Mouse (Mus musculus) natural killer cell, adult 2 months (primary cell): Measurements from ENCODE around the gene Hdac4.

ENCODE experiments used
- DNase-seq, 2 experiments: peaks; one replicate each; pipeline ENCODE4 v3.0.0; 2022; ENCODE audit warnings: low spot score in 2 of 2

Hdac4 gene

GRCm38 (mm10) chr1:91968710-91969379 lies 226.7 kb downstream of the Hdac4 start:
- DNase-seq, result no peak

- DNase-seq, result no peak
Measured at GRCm38 (mm10) chr1:91967041-91967440, 228.5 kb downstream of the Hdac4 start.

GRCm38 (mm10) chr1:91964486-91965335 lies 230.8 kb downstream of the Hdac4 start:
- DNase-seq, result no peak

DNA sequence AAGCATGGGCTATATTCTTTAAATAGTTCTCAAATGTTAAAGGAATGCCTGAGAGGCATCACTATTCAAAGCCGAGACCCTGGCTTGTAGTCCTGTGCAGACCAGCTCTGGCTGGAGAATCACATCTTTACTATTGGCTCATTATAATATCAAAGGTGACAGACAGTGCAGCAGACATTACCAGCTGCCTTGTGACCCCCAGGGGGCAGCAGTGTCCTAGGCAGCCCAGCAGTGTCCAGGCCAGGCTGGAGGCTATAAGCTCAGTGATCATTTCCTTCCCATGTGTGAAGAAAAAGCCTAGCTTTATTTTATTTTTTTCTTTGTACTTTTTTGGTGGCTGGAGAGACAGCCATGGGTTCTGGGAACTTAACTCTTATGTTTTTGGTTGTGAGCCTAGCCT lies 233.2 kb downstream of the Hdac4 start:
- DNase-seq, result peak; percentile 36 to 60

DNA sequence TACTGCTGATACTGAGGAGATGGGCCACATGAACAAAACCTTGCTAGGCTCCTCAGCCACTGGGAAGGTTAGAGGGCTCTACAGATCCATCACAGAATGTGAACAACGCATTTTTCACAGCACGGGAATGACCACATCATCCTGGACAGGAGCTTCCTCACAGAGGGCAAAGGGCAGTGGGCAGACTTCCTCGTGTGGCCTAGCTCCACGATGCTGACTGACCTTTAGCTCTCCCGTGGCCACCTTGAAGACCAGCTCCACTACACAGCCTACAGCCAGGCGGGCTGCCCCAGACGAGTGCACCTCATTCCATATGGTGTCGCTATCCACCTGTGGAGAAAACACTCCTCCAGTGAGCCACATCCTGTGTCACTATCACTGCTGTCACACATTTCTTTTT lies 234.3 kb downstream of the Hdac4 start:
- no peak for DNase-seq

GRCm38 (mm10) chr1:91959891-91960290 lies 235.6 kb downstream of the Hdac4 start:
- DNase-seq, result no peak

DNA sequence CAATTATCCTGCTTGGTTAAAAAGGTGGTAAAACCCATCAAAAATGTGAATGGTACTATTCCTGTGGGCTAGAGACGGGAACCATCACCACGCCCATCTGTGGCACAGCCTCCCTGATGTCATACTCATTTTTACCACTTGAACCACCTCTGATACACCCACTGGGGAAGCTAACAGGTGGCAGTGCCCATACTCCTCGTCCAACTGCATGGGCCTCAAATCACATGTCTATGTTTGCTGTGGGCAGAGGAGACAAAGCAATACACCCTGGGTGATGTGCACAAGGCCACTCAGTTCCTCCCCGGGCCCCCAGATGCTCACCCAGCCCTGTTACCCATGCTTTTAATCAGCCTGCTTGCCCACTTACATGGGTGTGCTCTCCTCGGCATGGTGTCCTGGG lies 236.5 kb downstream of the Hdac4 start:
- DNase-seq, result no peak

- DNase-seq, result no peak
Measured at GRCm38 (mm10) chr1:91956229-91956628, 239.3 kb downstream of the Hdac4 start.

- no peak for DNase-seq
Measured at GRCm38 (mm10) chr1:91954954-91955353, 240.5 kb downstream of the Hdac4 start.

DNA sequence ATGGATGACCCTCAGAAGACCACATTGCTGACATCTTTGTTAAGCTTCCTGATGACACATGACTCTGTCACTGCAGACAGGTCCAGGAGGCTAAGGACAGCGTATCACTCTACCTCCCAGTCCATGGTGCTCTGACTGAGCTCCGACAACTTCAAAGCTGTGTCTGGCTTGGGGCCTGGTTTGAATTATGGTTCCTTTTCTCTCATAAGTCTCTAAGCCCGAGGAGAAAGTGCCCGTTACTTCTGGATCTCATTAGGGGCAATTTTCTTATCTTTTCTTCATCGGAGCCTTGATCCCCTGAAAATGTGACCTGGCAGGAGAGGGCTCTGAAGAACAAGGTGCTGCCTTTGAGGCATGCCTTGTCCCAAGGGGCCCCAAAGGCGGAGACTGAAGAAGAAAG lies 242.6 kb downstream of the Hdac4 start:
- no peak for DNase-seq

DNA sequence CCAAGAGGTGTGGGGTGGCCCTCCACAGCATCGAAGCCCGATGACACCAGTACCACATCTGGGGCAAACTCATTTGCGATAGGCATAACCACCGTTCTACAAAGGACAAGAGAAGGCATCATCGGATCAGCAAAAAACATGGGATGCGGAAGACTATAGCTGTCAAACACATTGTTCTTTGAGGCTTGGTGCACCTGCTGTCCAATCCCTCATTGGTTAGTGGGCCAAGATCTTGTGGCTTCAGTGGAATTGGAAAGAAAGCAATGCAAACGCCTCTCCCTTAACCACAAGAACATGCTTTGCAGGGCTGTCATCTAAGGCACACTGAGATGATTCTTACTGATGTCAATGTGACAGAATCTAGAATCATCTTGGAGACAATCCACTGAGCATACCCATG lies 248.1 kb downstream of the Hdac4 start:
- DNase-seq, result no peak

- no peak for DNase-seq
Measured at GRCm38 (mm10) chr1:91942583-91942982, 252.9 kb downstream of the Hdac4 start.

DNA sequence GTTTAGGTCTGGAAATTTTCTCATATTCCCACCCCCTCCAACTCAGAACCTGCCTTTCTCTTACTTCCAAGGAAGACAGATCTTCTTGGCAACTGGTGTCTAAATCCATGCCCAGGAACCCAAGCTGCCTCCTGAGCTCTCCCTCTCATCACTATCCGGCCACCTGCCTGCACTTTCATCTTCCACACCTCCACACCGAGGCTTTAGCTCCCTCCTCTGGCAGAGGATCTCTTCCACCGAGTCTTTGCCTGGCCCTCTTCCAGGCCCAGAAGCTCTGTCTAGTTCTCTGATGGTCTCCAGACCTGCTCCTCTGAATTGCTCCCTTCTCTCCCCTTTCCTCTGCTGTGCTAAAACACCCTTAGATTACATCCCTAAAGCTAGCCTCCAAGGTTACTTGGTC lies 253.5 kb downstream of the Hdac4 start:
- DNase-seq, result no peak

DNA sequence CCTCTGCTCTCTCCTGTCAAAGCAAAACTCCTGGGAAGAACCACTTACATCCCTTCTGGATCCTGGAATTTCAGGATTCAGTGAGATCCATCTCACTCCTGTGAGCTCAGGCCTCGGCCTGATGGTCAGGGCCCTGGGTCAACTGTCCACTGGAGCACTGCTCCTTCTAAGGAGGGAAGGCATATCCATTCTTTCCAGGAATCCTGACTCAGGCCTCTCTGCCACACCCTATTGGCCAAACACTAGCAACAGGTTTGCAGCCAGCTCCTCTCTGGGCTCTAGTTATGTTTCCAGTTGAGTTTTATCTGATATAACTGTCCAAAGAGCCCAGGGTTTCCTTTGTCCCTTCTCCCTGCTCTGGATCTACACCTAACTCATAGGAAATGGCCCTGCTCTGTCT lies 254.4 kb downstream of the Hdac4 start:
- no peak for DNase-seq

DNA sequence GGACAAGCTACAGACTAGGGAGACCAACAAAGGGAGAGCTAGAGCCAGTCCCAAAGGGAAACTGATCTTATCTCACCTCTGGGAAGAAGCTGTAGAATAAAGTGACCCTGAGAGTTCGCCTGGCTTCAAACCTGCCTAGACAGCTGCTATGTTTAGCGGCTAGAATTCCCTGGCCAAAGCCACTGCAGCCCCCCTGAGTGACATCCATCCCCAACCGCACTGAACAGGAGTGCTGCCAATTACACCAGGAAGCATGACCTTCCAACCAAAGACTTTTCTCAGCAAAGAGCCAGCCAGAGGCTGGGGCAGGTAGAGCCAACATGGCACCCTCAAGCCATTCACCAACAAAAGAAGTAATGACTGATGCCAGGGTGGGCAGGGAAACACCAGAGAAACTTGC lies 260.3 kb downstream of the Hdac4 start:
- no peak for DNase-seq

DNA sequence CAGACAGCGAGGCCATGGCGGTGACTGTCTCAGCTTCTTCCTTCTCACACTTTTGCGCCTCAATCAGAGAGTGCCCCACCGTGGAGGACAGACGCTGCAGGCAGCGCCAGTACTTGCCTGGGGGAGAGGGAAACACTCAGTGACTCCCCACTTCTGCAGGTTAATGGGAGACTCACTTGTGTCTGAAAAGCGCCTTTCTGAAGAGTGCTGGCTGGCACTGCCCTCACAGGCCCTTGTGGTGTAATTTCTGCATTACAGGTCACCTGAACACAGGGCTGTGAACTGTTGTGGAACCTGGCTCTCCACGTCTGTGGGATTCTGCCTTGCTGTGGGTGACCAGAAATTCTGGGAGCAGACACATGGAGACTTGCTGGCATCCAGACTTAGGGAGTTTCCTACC lies 261.8 kb downstream of the Hdac4 start:
- DNase-seq, result no peak

DNA sequence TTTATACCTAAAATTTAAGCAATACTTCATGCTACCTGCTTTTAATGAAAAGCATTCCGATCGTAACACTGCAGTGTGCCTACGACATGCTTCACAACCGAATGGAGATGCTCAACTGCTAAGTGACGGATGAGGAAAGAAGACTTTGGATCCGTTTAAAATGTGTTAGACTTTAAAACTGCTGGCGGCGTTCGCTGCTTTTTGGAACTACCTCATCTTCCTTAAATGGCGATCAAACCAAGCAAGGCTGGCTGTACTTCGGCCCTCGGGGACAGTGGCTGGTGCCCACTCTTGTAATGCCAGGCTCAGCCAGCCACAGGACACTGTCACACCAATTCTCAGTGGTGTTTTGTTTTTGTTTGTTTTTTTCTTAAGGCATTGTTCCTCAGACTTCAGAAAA lies 263.3 kb downstream of the Hdac4 start:
- no peak for DNase-seq

DNA sequence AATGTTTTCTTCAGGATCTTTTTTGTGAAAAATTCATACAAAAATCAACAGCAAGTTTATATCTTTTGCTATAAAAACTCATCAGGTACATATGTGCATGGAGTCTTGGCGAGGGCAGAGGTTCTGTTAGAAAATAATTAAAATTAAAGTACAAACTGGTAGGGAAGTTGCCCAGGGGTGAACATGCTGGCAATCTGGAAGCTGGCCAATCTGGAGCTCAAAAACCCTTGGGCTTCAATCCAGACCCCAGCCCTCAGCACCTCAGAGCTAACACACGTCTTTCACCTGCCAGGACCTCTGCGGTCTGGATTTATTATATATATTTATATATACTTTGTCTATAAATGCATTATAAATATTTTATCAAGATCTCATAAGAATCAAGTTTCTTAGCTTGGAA lies 263.7 kb downstream of the Hdac4 start:
- no peak for DNase-seq

DNA sequence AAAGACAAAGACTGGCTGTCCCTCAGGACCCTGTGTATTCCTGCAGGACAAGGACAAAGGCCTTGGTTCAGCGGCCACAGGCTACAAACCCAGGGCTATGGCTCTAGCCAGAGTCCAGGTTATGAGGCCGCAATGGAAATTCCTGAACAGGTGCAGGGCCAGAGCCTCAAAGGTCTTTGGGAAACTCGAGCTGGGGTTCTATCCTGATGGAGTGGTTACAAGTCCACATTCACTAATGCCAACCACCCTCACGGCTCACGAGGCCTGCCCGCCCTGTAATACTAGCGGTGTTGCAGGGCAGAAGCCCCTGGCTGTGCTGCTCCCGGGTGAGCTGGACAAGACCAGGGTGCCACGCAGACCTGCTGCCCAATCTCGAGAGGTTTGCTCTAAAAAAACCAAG lies 264.3 kb downstream of the Hdac4 start:
- no peak for DNase-seq

DNA sequence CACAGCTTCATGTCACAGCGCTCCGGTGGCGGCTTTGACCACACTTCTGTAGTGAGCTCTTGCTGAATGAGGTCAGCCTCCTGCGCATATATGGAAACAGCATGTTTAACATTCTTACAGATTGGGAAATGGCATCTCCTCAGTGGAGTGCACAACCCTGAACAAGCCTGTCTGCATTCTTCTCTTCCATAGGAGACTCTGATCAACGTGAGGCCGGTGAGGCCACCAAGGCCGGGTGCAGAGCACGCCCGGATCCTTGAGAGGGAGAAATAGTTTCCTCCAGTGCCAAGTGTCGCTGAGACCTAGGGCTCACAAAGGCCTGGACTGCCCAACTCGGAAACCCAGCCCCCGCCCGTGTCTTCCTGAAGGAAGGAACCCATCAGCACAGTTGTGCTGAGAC lies 266.4 kb downstream of the Hdac4 start:
- DNase-seq, result no peak

- no peak for DNase-seq
Measured at GRCm38 (mm10) chr1:91927536-91928315, 267.8 kb downstream of the Hdac4 start.

GRCm38 (mm10) chr1:91923567-91923966 lies 271.9 kb downstream of the Hdac4 start:
- DNase-seq, result no peak
